ENCODE assay signal across 8 mouse cellular contexts in genomic region chr5:142723520-142724133, GRCm38 (mm10). TPM values are rescaled to one million over a fixed set of nuclear protein-coding genes. Genes with fewer than 3 reads are reported as not detected.
A peak's percentile ranks its signal among the peaks of the same experiment; 100 is the strongest.
DNase-seq lines count a peak whose midpoint lies in the region; ATAC-seq and TF ChIP-seq lines count a peak whose summit lies in the region.

No protein-coding gene starts in this region.

- no peak overlapping the region; the same call in 1 of the 2 replicates for H3K4me2 ChIP-seq in liver, embryonic 14.5 days (ENCODE audit: low read depth)

- no peaks in the 10 kb centered on the region for H3K4me1 ChIP-seq in kidney, adult 2 months (ENCODE audit: control insufficient read depth, insufficient read depth, low read length)
- H3K4me1 ChIP-seq in liver, embryonic 14.5 days (replicated peaks; ENCODE audit: control insufficient read depth in 2 of 2, insufficient read depth in 2 of 2, low read length in 1 of 2) = no peaks in the 10 kb centered on the region

- H3ac ChIP-seq in C2C12 (ENCODE audit: control insufficient read depth, insufficient read length, low read depth) = no peak overlapping the region

- H3K79me3 ChIP-seq in C2C12 (ENCODE audit: low read depth) = no peaks in the 10 kb centered on the region

- peaks cover 16% of the 10 kb centered on the region for H3K36me3 ChIP-seq in C2C12 (ENCODE audit: control insufficient read depth, insufficient read depth)
- 0 out of 2 replicates have a peak, but pooled peaks cover 2% of the 10 kb centered on the region for H3K36me3 ChIP-seq in kidney, adult 2 months (ENCODE audit: control insufficient read depth, insufficient read depth, low read length)
- no peaks in the 10 kb centered on the region for H3K36me3 ChIP-seq in liver, embryonic 14.5 days (replicated peaks; ENCODE audit: control insufficient read depth, insufficient read depth, low read depth)

- DNase-seq in R1 (ENCODE audit: low read depth, low spot score) = peak; percentile 90
- DNase-seq in embryo, embryonic 10.5 days (ENCODE audit: low spot score) = peak; percentile 88
- peak; percentile 33 for DNase-seq in heart, adult 8-10 months (ENCODE audit: low spot score)
- DNase-seq in kidney, adult 2 months = peak; percentile 72
- peak; percentile 30 to 33 (median 30) for DNase-seq in liver, embryonic 14.5 days (ENCODE audit: low read depth in 3 of 3, low spot score in 3 of 3)
- DNase-seq in neural tube, embryonic 10.5 days (ENCODE audit: extremely low spot score, low spot score) = peak; percentile 77
- DNase-seq in testis, postnatal 14 days (ENCODE audit: low spot score) = peak; percentile 61

- no peak overlapping the region for H3K4me3 ChIP-seq in C2C12 (ENCODE audit: insufficient read depth, poor library complexity, severe bottlenecking)
- no peak overlapping the region for H3K4me3 ChIP-seq in kidney, adult 2 months (ENCODE audit: insufficient read depth, low read depth, low read length)
- H3K4me3 ChIP-seq in liver, embryonic 14.5 days (ENCODE audit: insufficient read depth in 1 of 2, low read depth in 2 of 2, low read length in 2 of 2) = no peak overlapping the region

- H3K79me2 ChIP-seq in C2C12 (ENCODE audit: control insufficient read depth, insufficient read depth) = no peaks in the 10 kb centered on the region

- TF ChIP-seq EP300 in liver, embryonic 14.5 days (IDR thresholded peaks at IDR 0.05; ENCODE audit: low read depth) = no peak

- 11% methylated on average over 7 of the region's 7 CpGs for WGBS in kidney, adult 2 months
- WGBS in liver, embryonic 14.5 days (ENCODE audit: insufficient replicate concordance) = 13% methylated on average over 7 of the region's 7 CpGs

- H3K9ac ChIP-seq in liver, embryonic 14.5 days (replicated peaks) = no peak overlapping the region

- H3K27ac ChIP-seq in kidney, adult 2 months (ENCODE audit: insufficient read depth, low read depth, low read length) = no peak overlapping the region
- H3K27ac ChIP-seq in liver, embryonic 14.5 days = no peak overlapping the region

- H3K9me3 ChIP-seq in liver, embryonic 14.5 days (ENCODE audit: control insufficient read depth, low read length) = no peaks in the 10 kb centered on the region

- TF ChIP-seq POLR2A in kidney, adult 2 months (IDR thresholded peaks at IDR 0.05; ENCODE audit: low read depth, low read length) = no peak

- ATAC-seq in liver, embryonic 14.5 days (ENCODE audit: insufficient read depth) = 0 out of 2 replicates have a peak, but pooled peaks have one; percentile 35

- peak; percentile 71 for TF ChIP-seq CTCF in C2C12 (IDR thresholded peaks at IDR 0.05; ENCODE audit: control insufficient read depth, insufficient read depth, insufficient read length)
- TF ChIP-seq CTCF in kidney, adult 2 months (conservative IDR thresholded peaks at IDR 0.05; ENCODE audit: insufficient read depth, insufficient read length, low read depth, low read length) = peak; percentile 86
- TF ChIP-seq CTCF in liver, embryonic 14.5 days (IDR thresholded peaks at IDR 0.05; ENCODE audit: low read depth) = peak; percentile 92

- H3K27me3 ChIP-seq in C2C12 (ENCODE audit: control insufficient read depth, insufficient read depth, insufficient read length) = no peaks in the 10 kb centered on the region
- H3K27me3 ChIP-seq in kidney, adult 2 months (replicated peaks; ENCODE audit: control insufficient read depth, insufficient read depth, low read length) = no peaks in the 10 kb centered on the region
- no peaks in the 10 kb centered on the region for H3K27me3 ChIP-seq in liver, embryonic 14.5 days (ENCODE audit: control insufficient read depth, insufficient read depth, low read length)

TF ChIP-seq in C2C12, 6 proteins besides CTCF, POLR2A, EP300 and RAD21:
- TF ChIP-seq MAX (IDR thresholded peaks at IDR 0.05) = no peak
- no peak for TF ChIP-seq MYOG (IDR thresholded peaks at IDR 0.05; ENCODE audit: control insufficient read depth, extremely low read depth, insufficient read length)
- no peak for TF ChIP-seq FOSL1 (IDR thresholded peaks at IDR 0.05; ENCODE audit: insufficient read depth, low read length, poor library complexity, severe bottlenecking)
- no peak for TF ChIP-seq MYOD1 (IDR thresholded peaks at IDR 0.05; ENCODE audit: control insufficient read depth, insufficient read length, low read depth)
- no peak for TF ChIP-seq USF1 (IDR thresholded peaks at IDR 0.05; ENCODE audit: low read depth)
- TF ChIP-seq CEBPB (IDR thresholded peaks at IDR 0.05; ENCODE audit: low read depth) = no peak

RNA-seq across cellular contexts. Expression of gene Slc29a4, which starts 31.3 kb away (rescaled TPM):
- 0.05 TPM for polyA plus RNA-seq in C2C12 (2012; fragmentation: generic; extraction: Trizol)
- under 1 TPM; 0.22 to 0.40 (median 0.27) TPM for total RNA-seq in heart, adult 8-10 months (2022)
- polyA plus RNA-seq in kidney, adult 2 months (2012; rRNA removed) = 0.92 and 1.1 TPM in 2 replicates
- 0.04 and 0.21 TPM in 2 replicates for polyA plus RNA-seq in liver, embryonic 14.5 days (2012; rRNA removed)
- 0.04 and 0.24 TPM in 2 replicates for polyA plus RNA-seq in liver, embryonic 14.5 days (2014; fragmentation: Nextera tagmentation; extraction: Ambion mirVana)

Comparison
In these comparisons a context has a peak if more than half of its experiments do, and no peak if none do; other contexts are left out.
1. DNase-seq: peak in every context shown above with its lines; median percentile 90 in R1; 88 in embryo, embryonic 10.5 days; 77 in neural tube, embryonic 10.5 days; 72 in kidney, adult 2 months; 61 in testis, postnatal 14 days; 33 in heart, adult 8-10 months; 30 in liver, embryonic 14.5 days.